Mouse (Mus musculus) gastrocnemius, adult 2 months (tissue): ENCODE results near the gene Adcy9. TPM values are rescaled to one million over a fixed set of nuclear protein-coding genes. Genes with fewer than 3 reads are reported as not detected.

ENCODE experiments used
- DNase-seq: peaks from one replicate; pipeline ENCODE4 v3.0.0; 2022
- H3K27ac ChIP-seq: fragments of 200-600 bp; 2 replicates; pipeline ENCODE4 v1.8.1; 2022; ENCODE audit warnings: mild to moderate bottlenecking
- H3K4me3 ChIP-seq: fragments of 200-600 bp; 2 replicates; pipeline ENCODE4 v1.8.1; 2022; ENCODE audit warnings: mild to moderate bottlenecking, moderate library complexity
- CTCF ChIP-seq: fragments of 200-600 bp; IDR thresholded peaks from 2 replicates; pipeline ENCODE4 v1.8.1; 2022; ENCODE audit warnings: antibody characterized with exemption, mild to moderate bottlenecking, moderate library complexity
- intact Hi-C: fragments of 180-260 bp; cut with DNase I; formaldehyde crosslinking; loops from one replicate; pipeline ENCODE4 v1.15.1; 2025
- total RNA-seq, 2 experiments: library from RNA; stranded (reverse); gene quantifications; 2 replicates each; pipeline ENCODE4 v1.2.3; 2021

Gene Adcy9
- total RNA-seq, 2 experiments from 2014 or later, result 33.2 to 52.2 TPM

DNA sequence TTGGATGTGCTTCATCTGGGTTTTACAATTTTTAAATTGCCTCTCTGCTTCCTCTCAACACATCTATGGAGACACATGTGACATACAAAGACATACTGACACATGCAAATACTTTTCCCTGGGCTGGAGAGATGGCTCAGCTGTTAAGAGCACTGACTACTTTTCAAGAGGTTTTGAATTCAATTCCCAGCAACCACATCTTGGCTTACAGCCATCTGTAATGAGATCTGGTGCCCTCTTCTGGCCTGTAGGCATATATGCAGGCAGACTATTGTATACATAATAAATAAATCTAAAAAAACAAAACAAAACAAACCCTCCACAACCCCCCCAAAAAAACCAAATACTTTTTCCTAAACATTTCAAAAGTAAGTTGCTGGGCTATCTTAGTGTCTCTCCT is 130.8 kb downstream of the Adcy9 start:
- Histone ChIP-seq H3K27ac (no peak overlapping the region), H3K4me3 (no peak overlapping the region)
- intact Hi-C loops, result loop anchor here (2.0 kb wide), 1 partner anchor 221 kb away; no protein-coding TSS in a partner anchor
- TF ChIP-seq CTCF, result peak; percentile 78
- DNase-seq, result no peak

DNA sequence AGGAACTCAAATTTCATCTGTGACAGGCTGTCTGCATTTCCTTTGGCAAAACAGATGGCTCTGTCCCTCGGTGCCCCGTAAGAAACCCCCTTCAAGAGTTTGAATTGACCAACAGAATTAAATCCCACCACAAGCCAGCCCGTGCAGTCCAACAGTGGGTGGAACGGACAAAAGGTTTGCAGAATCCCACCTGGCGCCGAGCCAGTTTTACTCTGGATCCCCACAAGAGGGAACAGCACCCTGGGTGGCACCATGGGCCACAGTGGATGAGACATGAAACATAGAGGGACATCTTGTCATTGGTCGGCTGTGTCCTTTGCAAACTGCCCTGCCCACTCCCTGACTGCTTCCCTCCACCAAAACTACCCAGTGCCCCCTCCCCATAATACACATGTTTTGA is 133.7 kb downstream of the Adcy9 start:
- no peak overlapping the region for H3K27ac ChIP-seq
- intact Hi-C loops, result no loop called here
- H3K4me3 ChIP-seq, result no peak overlapping the region
- no peak for TF ChIP-seq CTCF
- DNase-seq, result no peak

DNA sequence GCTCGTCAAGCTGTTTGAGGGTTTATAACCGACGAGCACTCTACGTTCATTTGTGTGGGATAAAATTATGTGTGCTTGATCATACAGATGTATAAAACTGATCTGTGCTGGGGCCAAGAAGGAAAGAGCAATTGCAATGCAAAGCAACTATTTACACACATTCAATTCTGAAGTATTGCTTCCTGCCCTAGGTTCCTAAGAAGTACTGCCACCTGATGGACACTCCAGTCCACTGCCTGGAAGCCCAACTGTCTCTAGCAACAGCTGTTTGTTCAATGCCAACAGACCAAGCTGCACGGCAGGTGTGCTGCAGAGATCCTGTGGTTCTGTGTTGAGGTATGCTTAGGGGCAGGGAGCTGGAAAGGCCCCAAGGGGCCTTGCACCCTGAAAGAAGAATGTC is 135.0 kb downstream of the Adcy9 start:
- H3K4me3 ChIP-seq, result no peak overlapping the region
- peak; percentile 46 for DNase-seq

DNA sequence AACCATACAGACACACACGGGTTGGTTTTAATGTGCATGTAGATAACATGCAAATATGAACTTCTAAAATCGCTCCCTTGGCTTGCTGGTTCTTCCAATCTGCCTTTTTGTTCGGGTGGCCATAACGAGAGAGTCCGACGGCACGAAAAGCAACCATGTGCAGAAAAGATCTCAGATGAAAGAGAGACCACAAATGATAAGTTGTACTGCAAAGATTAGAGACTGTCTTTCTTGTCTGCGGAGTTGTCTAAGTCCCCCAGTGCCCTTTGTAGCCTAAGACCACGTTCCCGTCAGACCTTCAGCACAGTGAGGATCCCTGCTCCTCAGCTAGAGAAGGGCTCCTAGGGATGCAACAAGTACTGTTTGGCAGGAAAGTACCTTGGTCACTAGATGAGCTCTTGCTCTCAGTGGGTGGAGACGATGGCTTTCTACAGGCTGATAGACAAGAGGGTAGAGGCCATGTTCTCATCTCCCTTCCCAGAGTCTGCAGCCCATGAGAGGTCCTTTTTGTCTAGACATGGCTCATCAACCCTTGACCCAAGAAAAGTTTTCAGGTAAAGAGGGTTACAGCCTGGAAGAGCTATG is 136.9 kb downstream of the Adcy9 start:
- DNase-seq, result no peak
- TF ChIP-seq CTCF, result no peak
- no peak overlapping the region for H3K27ac ChIP-seq
- intact Hi-C loops, result no loop called here
- H3K4me3 ChIP-seq, result no peak overlapping the region

More for the DNA sequence above, 135.0 kb downstream of the Adcy9 start:
- no peak overlapping the region for H3K27ac ChIP-seq
- peak; percentile 65 for TF ChIP-seq CTCF
- intact Hi-C loops, result no loop called here

DNA sequence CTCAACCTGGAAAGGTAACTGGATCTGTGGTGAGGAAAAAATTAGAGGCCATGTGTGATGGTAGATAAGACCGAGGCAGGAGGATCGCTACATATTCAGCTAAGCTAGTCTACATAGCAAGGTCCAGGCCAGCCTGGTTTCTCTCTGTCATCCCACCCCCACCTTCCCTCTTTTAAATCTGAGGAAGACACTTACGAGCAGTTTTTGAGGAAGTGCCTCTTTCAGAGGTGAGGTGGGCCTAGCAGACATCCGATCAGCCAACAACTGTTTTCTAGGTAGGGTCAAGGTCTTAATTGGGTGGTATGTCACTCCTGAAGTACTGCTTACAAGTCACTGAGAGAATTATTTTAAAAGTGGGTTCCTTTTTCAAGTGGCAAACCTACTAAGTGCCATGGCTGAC is 138.8 kb downstream of the Adcy9 start:
- intact Hi-C loops, result no loop called here
- no peak for TF ChIP-seq CTCF
- no peak for DNase-seq
- no peak overlapping the region for H3K4me3 ChIP-seq
- H3K27ac ChIP-seq, result no peak overlapping the region

DNA sequence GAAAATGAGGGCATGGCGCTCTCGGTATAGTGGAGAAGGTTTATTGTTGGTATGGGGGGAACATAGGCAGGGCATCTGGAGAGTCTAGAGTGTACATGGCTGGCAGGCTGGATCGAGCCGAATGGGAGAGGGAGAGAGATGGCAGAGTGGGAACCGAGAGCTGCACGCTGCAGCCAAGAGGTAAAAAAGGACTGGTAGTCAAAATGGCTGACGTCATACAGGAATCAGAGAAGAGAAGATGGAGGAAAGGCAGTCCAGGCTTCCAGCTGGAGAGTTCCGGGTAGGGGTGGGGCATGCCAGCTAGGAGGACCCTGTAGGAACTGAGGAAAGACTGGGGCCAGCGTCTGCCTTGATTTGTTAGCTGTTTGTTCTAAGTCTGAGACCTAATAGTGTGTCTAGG is 139.3 kb downstream of the Adcy9 start:
- DNase-seq, result no peak
- TF ChIP-seq CTCF, result no peak
- Histone ChIP-seq H3K27ac (no peak overlapping the region), H3K4me3 (no peak overlapping the region)
- intact Hi-C loops, result no loop called here

DNA sequence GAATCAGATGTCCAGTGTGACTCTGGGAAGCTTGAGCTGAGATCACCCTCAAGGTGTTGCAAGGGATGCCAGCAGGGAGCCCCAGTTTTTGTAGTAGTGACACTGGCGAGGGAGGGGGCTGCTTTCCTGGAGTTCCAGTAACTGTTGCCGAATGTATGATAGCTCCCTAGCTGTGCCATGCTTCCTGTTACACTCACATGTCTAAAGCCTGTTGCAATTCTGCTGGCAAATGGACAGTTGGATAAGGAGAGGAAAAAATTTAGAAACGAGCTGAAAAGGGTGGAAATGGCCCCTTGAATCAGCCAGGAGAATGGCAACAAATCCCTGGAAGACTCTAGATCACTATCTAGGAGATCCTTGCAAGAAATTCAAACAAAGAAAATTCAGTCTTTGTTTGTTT is 140.7 kb downstream of the Adcy9 start:
- intact Hi-C loops, result no loop called here
- no peak for DNase-seq
- no peak for TF ChIP-seq CTCF
- Histone ChIP-seq H3K4me3 (no peak overlapping the region), H3K27ac (no peak overlapping the region)

DNA sequence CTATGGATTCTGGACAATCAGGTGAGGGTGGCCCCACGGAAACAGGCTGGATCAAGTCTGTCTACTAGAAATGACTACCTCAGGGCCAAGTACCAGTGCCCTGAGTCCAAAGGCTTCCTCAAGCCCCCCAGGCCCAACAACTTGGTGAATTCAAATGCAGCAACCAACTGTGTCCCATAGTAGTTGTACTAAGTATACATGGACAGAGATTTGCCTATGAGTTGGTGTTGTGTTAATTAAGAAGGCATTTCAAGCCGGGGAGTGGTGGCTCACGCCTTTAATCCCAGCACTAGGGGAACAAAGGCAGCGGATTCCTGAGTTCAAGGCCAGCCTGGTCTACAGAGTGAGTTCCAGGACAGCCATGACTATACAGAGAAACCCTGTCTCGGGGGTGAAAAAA is 143.7 kb downstream of the Adcy9 start:
- no peak overlapping the region for H3K4me3 ChIP-seq
- H3K27ac ChIP-seq, result no peak overlapping the region
- intact Hi-C loops, result no loop called here
- DNase-seq, result no peak
- TF ChIP-seq CTCF, result no peak

DNA sequence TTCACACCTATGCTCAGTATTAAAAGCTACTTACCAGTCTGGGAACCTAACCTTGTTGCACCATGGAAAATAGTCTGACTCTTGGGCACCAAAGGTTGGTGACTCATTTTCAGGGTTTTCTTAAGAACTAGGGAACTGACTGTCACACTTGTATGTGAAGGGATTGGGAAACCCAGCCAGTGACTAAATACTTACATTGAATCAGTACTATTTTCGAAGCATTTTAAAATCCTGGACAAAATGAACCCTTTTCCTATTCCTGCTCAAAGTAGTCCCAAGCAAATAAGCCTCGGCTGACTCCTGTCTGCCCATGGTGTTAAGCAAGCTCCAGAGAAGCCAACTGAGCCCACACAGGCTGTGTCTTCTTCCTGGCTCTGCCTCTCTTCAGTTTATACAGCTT is 144.1 kb downstream of the Adcy9 start:
- TF ChIP-seq CTCF, result no peak
- DNase-seq, result no peak
- no peak overlapping the region for H3K4me3 ChIP-seq
- no peak overlapping the region for H3K27ac ChIP-seq
- intact Hi-C loops, result no loop called here

DNA sequence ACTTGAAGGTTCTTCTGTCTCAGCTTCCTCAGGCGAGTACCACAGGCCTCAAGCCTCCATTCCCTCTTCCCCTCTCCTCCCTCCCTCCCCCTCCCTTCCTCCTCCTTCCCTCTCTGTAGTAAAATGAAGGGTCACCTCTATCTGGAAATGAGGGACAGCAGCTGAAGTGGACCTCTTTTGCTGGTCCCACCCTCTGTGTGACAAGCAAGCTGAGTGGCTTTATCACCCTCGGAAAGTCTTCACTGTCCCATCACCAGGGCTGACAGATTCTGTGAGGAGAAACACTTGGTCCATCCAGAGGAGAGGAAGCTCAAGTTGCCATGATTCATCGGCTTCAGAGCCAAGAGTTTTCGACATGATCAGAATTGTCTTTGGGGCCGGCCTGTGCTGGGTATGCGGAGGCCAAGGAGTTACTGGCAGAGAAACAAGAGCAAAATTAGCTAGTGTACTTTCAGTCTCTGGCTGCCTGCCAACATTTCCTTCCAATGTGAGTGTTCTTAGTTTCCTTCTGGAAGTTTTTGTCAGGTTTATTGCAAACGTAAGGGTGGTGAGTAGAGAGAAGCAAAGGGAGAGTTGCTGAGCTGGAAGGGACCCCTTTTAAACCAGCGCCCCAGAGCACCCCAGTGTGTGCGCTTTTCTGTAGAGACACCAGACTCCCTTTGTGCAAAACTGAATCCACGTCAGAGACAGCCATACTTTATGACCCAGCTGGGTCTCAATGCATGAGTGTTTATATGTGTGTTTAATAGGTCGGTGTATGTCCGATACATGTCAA is 146.4 kb downstream of the Adcy9 start:
- intact Hi-C loops, result no loop called here
- Histone ChIP-seq H3K27ac (peak overlapping the region; percentile 58), H3K4me3 (no peak overlapping the region)
- peak; percentile 77 for DNase-seq
- no peak for TF ChIP-seq CTCF

DNA sequence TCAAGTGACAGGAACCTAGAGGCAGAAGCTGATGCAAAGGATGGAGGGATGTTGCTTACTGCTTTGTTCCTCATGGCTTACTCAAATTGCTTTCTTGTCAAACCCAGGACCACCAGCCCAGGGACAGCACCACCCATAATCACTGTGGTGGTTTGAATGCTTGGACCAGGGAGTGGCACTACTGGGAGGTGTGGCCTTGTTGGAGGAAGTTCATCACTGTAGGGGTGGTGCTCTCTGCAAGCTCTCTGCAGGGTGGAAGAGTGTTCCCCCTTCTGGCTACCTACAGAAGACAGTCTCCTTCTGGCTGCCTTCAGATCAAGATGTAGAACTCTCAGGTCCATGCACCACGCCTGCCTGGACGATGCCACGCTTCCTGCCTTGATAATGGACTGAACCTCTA is 148.0 kb downstream of the Adcy9 start:
- no peak for DNase-seq
- intact Hi-C loops, result no loop called here
- no peak overlapping the region for H3K4me3 ChIP-seq
- no peak overlapping the region for H3K27ac ChIP-seq
- TF ChIP-seq CTCF, result no peak

DNA sequence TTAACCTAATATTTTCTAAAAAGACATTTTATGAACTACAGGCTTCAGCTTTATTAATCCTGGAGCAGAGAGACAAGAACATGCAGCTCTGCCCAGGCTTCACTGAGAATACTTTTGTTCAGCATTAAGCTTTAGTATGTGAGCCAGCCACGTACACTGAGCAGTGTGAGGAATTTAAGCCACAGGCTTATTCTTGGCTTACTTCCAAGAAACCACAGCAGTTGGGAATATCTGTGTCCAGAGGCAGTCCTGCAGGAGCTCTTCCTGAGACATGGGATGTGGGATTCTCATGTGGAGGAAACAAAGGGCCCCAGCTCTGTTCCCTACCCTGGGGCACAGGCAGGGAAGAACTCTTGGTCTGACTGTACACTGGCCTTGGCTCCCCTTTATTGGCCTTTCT is 149.4 kb downstream of the Adcy9 start:
- DNase-seq, result no peak
- Histone ChIP-seq H3K4me3 (no peak overlapping the region), H3K27ac (no peak overlapping the region)
- intact Hi-C loops, result no loop called here
- TF ChIP-seq CTCF, result no peak

DNA sequence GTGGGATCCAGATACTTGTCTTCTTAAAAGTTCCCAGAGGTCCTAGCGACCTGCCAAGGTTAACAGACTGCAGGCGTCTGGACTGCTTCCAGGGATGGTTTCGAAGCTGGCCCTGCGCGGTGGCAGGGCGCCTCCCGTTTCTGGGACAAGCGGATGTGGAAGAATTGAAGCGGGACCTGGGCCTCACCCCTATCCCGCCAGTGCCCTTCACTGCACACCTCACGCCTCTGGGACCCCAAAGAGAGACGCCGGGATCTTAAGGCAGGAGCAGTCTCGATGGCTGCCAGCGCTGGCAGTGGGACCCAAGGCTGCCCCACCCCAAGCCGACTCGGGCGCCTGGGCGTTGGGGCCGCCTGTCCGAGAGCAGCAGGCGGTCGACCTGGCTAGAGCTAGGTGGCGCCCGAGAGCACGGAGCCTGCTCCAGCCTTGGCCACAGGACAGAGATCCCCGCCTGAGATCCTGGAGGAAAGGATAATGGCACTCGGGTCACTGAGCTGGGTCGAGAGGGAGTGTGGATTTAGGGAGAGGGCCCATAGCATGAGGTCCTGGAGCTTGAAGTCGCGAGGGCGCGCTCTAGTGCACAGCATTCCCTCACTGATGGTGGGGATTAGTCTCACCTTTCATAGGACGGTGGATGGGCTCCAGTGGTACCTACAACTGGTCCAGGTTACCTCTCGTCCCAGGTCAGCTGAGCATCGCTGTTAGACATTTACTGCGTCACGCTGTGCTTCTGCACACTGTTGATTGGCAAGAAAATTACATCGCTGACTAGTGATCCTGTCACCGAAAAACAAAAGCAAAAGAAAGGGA is 152.2 kb downstream of the Adcy9 start:
- Histone ChIP-seq H3K4me3 (peak overlapping the region; percentile 77), H3K27ac (peak overlapping the region; percentile 65)
- peak; percentile 95 for TF ChIP-seq CTCF
- DNase-seq, result peak; percentile 93
- intact Hi-C loops, result loop anchor here (5.0 kb wide), 1 partner anchor 51 kb away; no protein-coding TSS in a partner anchor
